Mouse (Mus musculus): Measurements from ENCODE around the gene Olfr224. TPM values are rescaled to one million over a fixed set of nuclear protein-coding genes. Genes with fewer than 3 reads are reported as not detected.

Olfr224 gene
- polyA plus RNA-seq, 1 experiment from 2014 or later, result not detected

DNA sequence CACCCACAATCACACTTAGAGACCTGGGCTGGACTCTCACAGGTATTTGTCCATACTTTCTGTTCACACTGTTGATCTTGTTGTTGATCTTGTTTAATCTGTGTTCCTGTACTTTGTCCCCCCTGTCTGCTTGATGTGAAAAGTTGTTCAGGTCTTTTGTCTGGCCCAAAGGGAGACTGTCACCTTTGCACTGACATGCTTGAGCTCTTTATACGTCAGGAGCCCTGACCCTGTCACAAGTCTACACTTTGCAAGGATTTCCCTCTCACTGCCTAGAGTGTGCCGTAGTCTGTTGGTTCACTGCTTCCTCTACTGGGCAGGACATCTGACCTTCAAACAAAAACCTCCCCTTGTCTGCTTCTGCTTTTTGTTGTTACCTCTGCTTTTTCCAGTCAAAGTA is 34.3 kb upstream of the Olfr224 start:
- no peaks in the 10 kb centered on the region for H3K4me1 ChIP-seq (ENCODE audit: control insufficient read depth, insufficient read depth, low read length)
- DNase-seq (ENCODE audit: low spot score), result no peak
- no peak overlapping the region for H3K4me3 ChIP-seq (ENCODE audit: low read depth, low read length)
- no peaks in the 10 kb centered on the region for H3K9me3 ChIP-seq (ENCODE audit: control insufficient read depth, low read length)
- no peaks in the 10 kb centered on the region for H3K36me3 ChIP-seq (ENCODE audit: control insufficient read depth, insufficient read depth, low read length)
- no peaks in the 10 kb centered on the region for H3K27me3 ChIP-seq (ENCODE audit: control insufficient read depth, insufficient read depth, low read length)
- no peak for ATAC-seq (ENCODE audit: insufficient number of reproducible peaks, low FRiP score, low TSS enrichment, low read depth)
- H3K9ac ChIP-seq (ENCODE audit: low read length), result no peak overlapping the region
- no peak overlapping the region for H3K27ac ChIP-seq (replicated peaks; ENCODE audit: low read depth, low read length)
- no peak overlapping the region for H3K4me2 ChIP-seq (ENCODE audit: low read depth, severe bottlenecking)
- 80% methylated on average over 2 of the region's 2 CpGs for WGBS

DNA sequence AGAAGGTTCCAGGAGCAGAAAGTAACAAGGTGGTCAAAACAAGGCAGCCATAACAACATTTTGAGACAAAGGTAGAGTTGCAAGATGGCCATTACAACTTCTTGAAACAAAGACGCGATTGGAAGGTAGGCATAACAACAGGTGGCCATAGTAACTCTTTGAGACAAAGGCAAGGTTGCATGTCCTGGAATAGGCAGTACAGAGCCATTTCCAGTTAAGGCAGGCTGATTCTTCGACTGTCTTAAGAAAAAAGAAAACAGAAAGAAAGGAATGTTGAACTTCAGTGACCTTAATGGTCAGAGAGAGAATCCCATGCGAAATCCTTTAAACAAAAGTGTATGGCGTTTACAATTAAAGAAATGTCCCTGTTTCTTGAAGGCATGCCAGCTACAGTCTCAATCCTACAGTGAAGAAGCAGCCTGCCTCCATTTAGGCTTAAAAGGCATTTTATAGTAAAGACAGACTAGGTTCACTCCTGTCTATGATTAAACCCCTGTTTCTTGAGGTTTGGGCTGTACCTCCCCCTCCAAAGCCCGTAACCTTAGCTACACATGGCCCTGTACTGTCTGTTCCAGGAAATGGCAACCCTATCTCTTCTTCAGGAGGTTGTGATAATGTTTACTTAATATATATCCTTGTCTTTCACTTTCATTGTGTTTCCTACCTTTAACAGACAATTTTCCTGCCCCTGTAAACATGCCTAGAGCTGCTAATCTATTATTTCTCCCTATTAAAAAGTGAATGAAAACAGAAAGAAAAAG is 32.6 kb upstream of the Olfr224 start:
- Histone ChIP-seq H3K27ac (replicated peaks; ENCODE audit: low read depth, low read length) (no peak overlapping the region), H3K4me2 (ENCODE audit: low read depth, severe bottlenecking) (no peak overlapping the region), H3K9me3 (ENCODE audit: control insufficient read depth, low read length) (no peaks in the 10 kb centered on the region), H3K4me3 (ENCODE audit: low read depth, low read length) (no peak overlapping the region), H3K27me3 (ENCODE audit: control insufficient read depth, insufficient read depth, low read length) (no peaks in the 10 kb centered on the region), H3K4me1 (ENCODE audit: control insufficient read depth, insufficient read depth, low read length) (no peaks in the 10 kb centered on the region), H3K36me3 (ENCODE audit: control insufficient read depth, insufficient read depth, low read length) (no peaks in the 10 kb centered on the region), H3K9ac (ENCODE audit: low read length) (no peak overlapping the region)
- WGBS, result 90% methylated on average over 6 of the region's 6 CpGs
- ATAC-seq (ENCODE audit: insufficient number of reproducible peaks, low FRiP score, low TSS enrichment, low read depth), result no peak
- no peak for DNase-seq (ENCODE audit: low spot score)

- no peak overlapping the region for H3K27ac ChIP-seq (replicated peaks; ENCODE audit: low read depth, low read length)
- no peaks in the 10 kb centered on the region for H3K27me3 ChIP-seq (ENCODE audit: control insufficient read depth, insufficient read depth, low read length)
- H3K4me3 ChIP-seq (ENCODE audit: low read depth, low read length), result no peak overlapping the region
- no peaks in the 10 kb centered on the region for H3K9me3 ChIP-seq (ENCODE audit: control insufficient read depth, low read length)
- DNase-seq (ENCODE audit: low spot score) (no peak), ATAC-seq (ENCODE audit: insufficient number of reproducible peaks, low FRiP score, low TSS enrichment, low read depth) (no peak)
- no peaks in the 10 kb centered on the region for H3K36me3 ChIP-seq (ENCODE audit: control insufficient read depth, insufficient read depth, low read length)
- no peak overlapping the region for H3K9ac ChIP-seq (ENCODE audit: low read length)
- no peaks in the 10 kb centered on the region for H3K4me1 ChIP-seq (ENCODE audit: control insufficient read depth, insufficient read depth, low read length)
- no peak overlapping the region for H3K4me2 ChIP-seq (ENCODE audit: low read depth, severe bottlenecking)
Measured at GRCm38 (mm10) chr11:58602062-58602461, 31.7 kb upstream of the Olfr224 start.

DNA sequence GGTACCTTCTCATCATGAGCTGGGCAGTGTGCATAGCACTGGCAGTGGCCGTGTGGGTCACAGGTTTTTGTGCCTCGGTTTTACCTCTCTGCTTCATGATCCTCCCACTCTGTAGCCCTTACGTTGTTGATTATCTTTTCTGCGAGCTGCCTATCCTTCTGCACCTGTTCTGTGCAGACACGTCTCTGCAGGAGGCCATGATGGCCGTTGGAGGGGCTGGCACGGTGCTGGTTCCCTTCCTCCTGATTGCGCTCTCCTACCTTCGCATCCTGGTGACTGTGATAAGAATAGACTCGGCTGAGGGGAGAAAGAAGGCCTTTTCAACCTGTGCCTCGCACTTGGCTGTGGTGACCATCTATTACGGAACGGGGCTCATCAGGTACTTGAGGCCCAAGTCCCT is 27.5 kb upstream of the Olfr224 start:
- Histone ChIP-seq H3K36me3 (ENCODE audit: control insufficient read depth, insufficient read depth, low read length) (no peaks in the 10 kb centered on the region), H3K4me3 (ENCODE audit: low read depth, low read length) (no peak overlapping the region), H3K4me2 (ENCODE audit: low read depth, severe bottlenecking) (no peak overlapping the region), H3K27me3 (ENCODE audit: control insufficient read depth, insufficient read depth, low read length) (no peaks in the 10 kb centered on the region), H3K9me3 (ENCODE audit: control insufficient read depth, low read length) (no peaks in the 10 kb centered on the region), H3K9ac (ENCODE audit: low read length) (no peak overlapping the region), H3K4me1 (ENCODE audit: control insufficient read depth, insufficient read depth, low read length) (no peaks in the 10 kb centered on the region), H3K27ac (replicated peaks; ENCODE audit: low read depth, low read length) (no peak overlapping the region)
- ATAC-seq (ENCODE audit: insufficient number of reproducible peaks, low FRiP score, low TSS enrichment, low read depth), result no peak
- no peak for DNase-seq (ENCODE audit: low spot score)
- 83% methylated on average over 13 of the region's 13 CpGs for WGBS

GRCm38 (mm10) chr11:58594814-58595213 is 24.5 kb upstream of the Olfr224 start, which contains the start of gene Olfr324:
Gene Olfr324, plus strand, starts transcription at chr11:58595114.
- DNase-seq (ENCODE audit: low spot score), result no peak
- Histone ChIP-seq H3K36me3 (ENCODE audit: control insufficient read depth, insufficient read depth, low read length) (no peaks in the 10 kb centered on the region), H3K9ac (ENCODE audit: low read length) (no peak within 1 kb of the TSS), H3K27ac (replicated peaks; ENCODE audit: low read depth, low read length) (no peak within 1 kb of the TSS), H3K4me1 (ENCODE audit: control insufficient read depth, insufficient read depth, low read length) (no peaks in the 10 kb centered on the region), H3K27me3 (ENCODE audit: control insufficient read depth, insufficient read depth, low read length) (no peaks in the 10 kb centered on the region), H3K4me2 (ENCODE audit: low read depth, severe bottlenecking) (no peak within 1 kb of the TSS), H3K4me3 (ENCODE audit: low read depth, low read length) (no peak within 1 kb of the TSS), H3K9me3 (ENCODE audit: control insufficient read depth, low read length) (no peaks in the 10 kb centered on the region)
- ATAC-seq (ENCODE audit: insufficient number of reproducible peaks, low FRiP score, low TSS enrichment, low read depth), result no peak
- WGBS, result 86% methylated on average over 6 of the region's 6 CpGs

- H3K4me3 ChIP-seq (ENCODE audit: low read depth, low read length), result no peak overlapping the region
- no peak overlapping the region for H3K27ac ChIP-seq (replicated peaks; ENCODE audit: low read depth, low read length)
- WGBS, result 61% methylated on average over 3 of the region's 3 CpGs
- ATAC-seq (ENCODE audit: insufficient number of reproducible peaks, low FRiP score, low TSS enrichment, low read depth), result no peak
- H3K9me3 ChIP-seq (ENCODE audit: control insufficient read depth, low read length), result no peaks in the 10 kb centered on the region
- no peak for DNase-seq (ENCODE audit: low spot score)
- H3K36me3 ChIP-seq (ENCODE audit: control insufficient read depth, insufficient read depth, low read length), result no peaks in the 10 kb centered on the region
- no peaks in the 10 kb centered on the region for H3K4me1 ChIP-seq (ENCODE audit: control insufficient read depth, insufficient read depth, low read length)
- no peaks in the 10 kb centered on the region for H3K27me3 ChIP-seq (ENCODE audit: control insufficient read depth, insufficient read depth, low read length)
- H3K9ac ChIP-seq (ENCODE audit: low read length), result no peak overlapping the region
- no peak overlapping the region for H3K4me2 ChIP-seq (ENCODE audit: low read depth, severe bottlenecking)
Measured at GRCm38 (mm10) chr11:58588620-58589250, 18.4 kb upstream of the Olfr224 start.

GRCm38 (mm10) chr11:58587898-58588348 is 17.6 kb upstream of the Olfr224 start:
- WGBS, result 68% methylated on average over 7 of the region's 7 CpGs
- Histone ChIP-seq H3K27ac (replicated peaks; ENCODE audit: low read depth, low read length) (no peak overlapping the region), H3K9ac (ENCODE audit: low read length) (no peak overlapping the region), H3K4me1 (ENCODE audit: control insufficient read depth, insufficient read depth, low read length) (no peaks in the 10 kb centered on the region), H3K4me2 (ENCODE audit: low read depth, severe bottlenecking) (no peak overlapping the region), H3K4me3 (ENCODE audit: low read depth, low read length) (no peak overlapping the region), H3K27me3 (ENCODE audit: control insufficient read depth, insufficient read depth, low read length) (no peaks in the 10 kb centered on the region), H3K9me3 (ENCODE audit: control insufficient read depth, low read length) (no peaks in the 10 kb centered on the region), H3K36me3 (ENCODE audit: control insufficient read depth, insufficient read depth, low read length) (no peaks in the 10 kb centered on the region)
- DNase-seq (ENCODE audit: low spot score), result peak; percentile 58
- no peak for ATAC-seq (ENCODE audit: insufficient number of reproducible peaks, low FRiP score, low TSS enrichment, low read depth)

DNA sequence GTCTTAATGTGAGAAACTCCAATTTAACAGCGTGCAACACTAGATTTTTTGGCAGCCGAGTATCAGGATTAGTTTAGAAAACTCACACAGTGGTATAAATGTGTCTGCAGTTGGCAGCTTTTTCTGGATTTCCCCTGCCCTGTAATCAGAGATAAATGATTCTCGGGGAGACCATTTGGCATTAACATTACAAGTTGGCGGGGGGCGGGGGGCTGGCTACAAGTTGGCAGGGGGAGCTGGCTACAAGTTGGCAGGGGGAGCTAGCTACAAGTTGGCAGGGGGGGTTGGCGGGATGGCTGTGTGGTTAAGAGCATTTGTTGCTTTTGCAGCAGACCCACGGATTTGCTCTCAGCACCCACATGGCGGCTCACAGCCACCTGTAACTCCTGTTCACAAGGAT is 8.3 kb upstream of the Olfr224 start:
- WGBS, result 77% methylated on average over 8 of the region's 8 CpGs
- Histone ChIP-seq H3K27me3 (ENCODE audit: control insufficient read depth, insufficient read depth, low read length) (no peaks in the 10 kb centered on the region), H3K4me1 (ENCODE audit: control insufficient read depth, insufficient read depth, low read length) (no peaks in the 10 kb centered on the region), H3K36me3 (ENCODE audit: control insufficient read depth, insufficient read depth, low read length) (no peaks in the 10 kb centered on the region), H3K4me2 (ENCODE audit: low read depth, severe bottlenecking) (no peak overlapping the region), H3K9me3 (ENCODE audit: control insufficient read depth, low read length) (no peaks in the 10 kb centered on the region), H3K9ac (ENCODE audit: low read length) (no peak overlapping the region), H3K27ac (replicated peaks; ENCODE audit: low read depth, low read length) (no peak overlapping the region), H3K4me3 (ENCODE audit: low read depth, low read length) (no peak overlapping the region)
- DNase-seq (ENCODE audit: low spot score) (no peak), ATAC-seq (ENCODE audit: insufficient number of reproducible peaks, low FRiP score, low TSS enrichment, low read depth) (no peak)

All from limb, embryonic 11.5 days (tissue).